Mouse (Mus musculus): ENCODE results near the gene Cldn13.

GRCm38 (mm10) chr5:134963546-134963945, 48.2 kb upstream of the Cldn13 start:
- TF ChIP-seq MAFK (IDR thresholded peaks at IDR 0.05; ENCODE audit: insufficient read depth, low read depth, low read length) = peak; percentile 22; the same call in 1 of the 2 replicates
- no peak for TF ChIP-seq ZNF384 (IDR thresholded peaks at IDR 0.05; ENCODE audit: low read depth, low read length)

All from ES-E14 (cell line).